Mouse (Mus musculus): ENCODE results near the gene Apba1.

Apba1 gene

GRCm38 (mm10) chr19:23930826-23931225 lies 172.1 kb downstream of the Apba1 start:
- DNase-seq (ENCODE audit: low spot score) = no peak

- DNase-seq (ENCODE audit: low spot score) = peak; percentile 8
Measured at GRCm38 (mm10) chr19:23941422-23941949, 182.8 kb downstream of the Apba1 start.

DNA sequence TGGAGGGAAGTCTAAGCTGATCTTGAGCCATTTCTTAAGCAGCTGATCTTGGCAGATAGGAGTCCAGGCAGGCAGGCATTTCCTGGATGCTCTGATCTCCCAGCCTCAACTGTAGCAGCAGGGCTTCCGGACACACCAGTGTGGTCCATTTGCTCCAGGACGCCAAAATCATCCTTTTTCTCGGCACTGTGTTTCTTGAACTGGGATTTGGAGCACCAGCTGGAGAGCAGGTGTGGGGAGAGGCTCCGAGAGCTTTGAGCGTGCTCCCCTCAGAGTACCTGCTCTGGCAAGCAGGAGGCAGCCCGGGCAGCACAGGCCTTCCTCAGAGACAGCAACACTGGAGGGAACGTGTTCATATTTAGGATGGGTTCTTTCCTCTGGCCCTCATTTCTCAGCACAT lies 184.2 kb downstream of the Apba1 start:
- no peak for DNase-seq (ENCODE audit: low spot score)

- no peak for DNase-seq (ENCODE audit: low spot score)
Measured at GRCm38 (mm10) chr19:23946026-23946685, 187.5 kb downstream of the Apba1 start.

DNA sequence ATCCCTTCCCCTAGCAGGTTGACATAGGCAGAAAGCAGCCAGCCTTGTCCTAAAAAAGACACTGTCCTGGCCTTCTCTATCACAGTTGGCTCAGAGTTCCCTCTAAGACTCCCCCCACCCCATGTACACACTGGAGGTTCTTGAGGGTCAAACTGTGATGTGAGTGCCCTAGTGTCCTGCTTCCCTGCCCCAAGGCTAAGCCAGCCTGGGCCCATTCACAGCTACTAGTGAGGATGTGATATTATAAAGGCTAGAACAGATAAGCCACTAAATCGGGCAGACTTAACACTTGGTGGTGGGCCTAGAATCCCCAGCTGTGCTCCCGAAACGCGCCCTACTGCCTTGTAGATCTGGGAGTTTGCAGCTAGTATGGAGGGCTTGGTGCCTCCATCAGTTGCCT lies 188.1 kb downstream of the Apba1 start:
- no peak for DNase-seq (ENCODE audit: low spot score)

- no peak for DNase-seq (ENCODE audit: low spot score)
Measured at GRCm38 (mm10) chr19:23947871-23948270, 189.2 kb downstream of the Apba1 start.

GRCm38 (mm10) chr19:23948301-23949000 lies 189.8 kb downstream of the Apba1 start:
- DNase-seq (ENCODE audit: low spot score) = peak; percentile 13

- DNase-seq (ENCODE audit: low spot score) = no peak
Measured at GRCm38 (mm10) chr19:23955461-23955860, 196.8 kb downstream of the Apba1 start.

- peak; percentile 24 for DNase-seq (ENCODE audit: low spot score)
Measured at GRCm38 (mm10) chr19:23956299-23956975, 197.8 kb downstream of the Apba1 start.

DNA sequence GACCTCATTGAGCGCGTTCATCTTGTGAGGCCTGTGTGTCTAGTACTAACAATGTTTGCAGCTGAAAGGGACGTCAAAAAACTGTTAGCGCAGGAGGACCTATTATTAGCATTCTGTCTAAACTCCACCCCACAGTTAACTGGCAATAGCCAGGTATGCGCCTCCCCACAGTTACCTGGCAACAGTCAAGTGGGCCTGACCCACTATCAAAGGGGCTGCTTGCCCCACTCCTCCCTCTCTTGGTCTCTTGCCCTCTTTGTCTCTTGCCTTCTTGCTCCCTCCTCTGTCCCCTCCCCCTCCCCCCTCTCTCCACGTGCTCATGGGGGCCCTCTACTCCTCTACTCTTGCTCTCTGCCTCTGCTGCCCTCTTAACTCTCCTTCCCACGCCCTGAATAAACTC lies 198.9 kb downstream of the Apba1 start:
- DNase-seq (ENCODE audit: low spot score) = no peak

DNA sequence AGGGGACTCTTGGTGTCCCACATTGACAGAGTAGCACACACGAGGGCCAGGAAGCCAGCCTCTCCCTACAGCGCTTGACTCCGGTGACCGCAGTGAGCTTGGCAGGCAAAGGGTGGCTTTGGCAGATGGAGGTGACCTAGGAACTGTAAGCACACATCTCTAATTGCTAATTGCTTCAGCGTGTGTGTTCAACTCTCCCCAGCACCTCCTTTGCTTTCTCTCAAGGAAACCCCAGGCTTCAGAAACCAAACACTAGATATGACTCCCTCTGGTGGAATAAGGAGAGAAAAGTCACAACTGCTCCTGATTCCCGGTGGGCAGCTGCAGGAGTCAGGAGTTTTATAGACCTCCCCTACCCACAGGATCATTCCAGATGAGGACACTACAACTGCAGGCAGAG lies 200.2 kb downstream of the Apba1 start:
- DNase-seq (ENCODE audit: low spot score) = peak; percentile 73

DNA sequence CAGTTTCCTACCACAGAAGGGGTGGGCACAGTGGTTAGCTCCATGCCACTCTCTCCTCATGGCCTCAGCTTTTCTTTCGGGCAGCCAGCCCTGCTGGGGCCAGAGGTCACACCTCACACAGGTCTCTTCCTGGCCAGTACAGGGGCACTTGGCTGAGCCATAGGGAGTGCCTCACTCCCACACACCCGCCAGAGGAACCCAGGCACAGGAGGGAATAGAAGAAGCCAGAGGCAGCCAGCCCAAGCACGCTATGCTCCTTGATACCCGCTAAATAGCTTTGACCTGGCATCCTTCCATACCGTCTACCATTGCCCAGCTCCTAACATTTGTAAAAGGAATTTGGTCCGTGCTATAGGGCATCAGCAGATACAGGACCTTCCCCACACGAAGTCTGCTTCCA lies 201.2 kb downstream of the Apba1 start:
- DNase-seq (ENCODE audit: low spot score) = no peak

GRCm38 (mm10) chr19:23960275-23960674 lies 201.6 kb downstream of the Apba1 start:
- peak; percentile 27 for DNase-seq (ENCODE audit: low spot score)

DNA sequence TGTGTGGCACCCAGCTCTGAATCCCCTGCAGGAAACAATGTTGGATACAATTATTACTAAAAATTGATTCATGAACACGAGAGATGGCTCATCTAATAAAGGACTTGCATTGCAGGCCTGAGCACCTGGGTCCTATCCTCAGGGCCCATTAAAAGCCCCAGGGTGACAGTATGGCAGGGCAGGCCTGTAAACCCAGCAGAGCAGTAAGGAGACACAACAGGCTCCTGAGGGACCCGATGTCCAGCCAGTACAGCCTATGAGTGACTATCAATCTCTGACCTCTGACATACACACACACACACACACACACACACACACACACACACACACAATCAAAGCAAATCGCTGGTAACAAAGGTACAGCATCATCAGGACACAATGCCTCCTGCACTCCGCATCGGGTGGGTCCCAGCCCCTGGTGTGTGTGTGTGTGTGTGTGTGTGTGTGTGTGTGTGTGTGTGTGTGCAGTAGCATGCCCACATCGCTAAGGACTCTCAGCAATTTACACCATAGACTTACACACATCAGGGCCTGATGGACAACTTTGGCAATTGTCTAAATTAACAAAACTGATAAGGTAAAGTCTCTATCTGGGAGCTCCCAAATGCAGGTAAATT lies 202.3 kb downstream of the Apba1 start:
- no peak for DNase-seq (ENCODE audit: low spot score)

- DNase-seq (ENCODE audit: low spot score) = peak; percentile 80
Measured at GRCm38 (mm10) chr19:23961516-23961915, 202.8 kb downstream of the Apba1 start.

DNA sequence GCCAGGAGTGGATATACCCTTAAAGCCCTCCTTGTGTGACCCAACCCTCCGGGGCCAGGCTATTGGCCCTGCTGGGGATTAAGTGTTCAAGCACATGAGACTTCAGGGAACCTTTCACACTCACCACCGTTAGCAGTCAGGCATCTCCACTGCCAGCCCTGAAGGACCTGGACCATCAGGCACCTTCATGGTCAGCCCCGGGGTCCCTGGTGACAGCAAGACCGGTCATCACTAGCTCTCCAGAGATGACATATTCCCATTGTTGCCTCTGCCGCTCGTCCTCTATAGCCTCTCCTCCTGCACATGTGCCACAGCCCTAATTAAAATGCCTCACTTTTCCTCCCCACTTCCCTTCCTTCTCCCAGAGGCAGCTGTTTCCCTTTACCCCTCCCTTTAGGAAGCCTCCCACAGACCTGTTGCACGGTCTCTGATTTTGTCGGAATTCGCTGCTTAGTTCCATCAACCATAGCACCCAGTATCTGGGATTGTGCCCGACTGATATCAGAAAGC lies 205.8 kb downstream of the Apba1 start:
- DNase-seq (ENCODE audit: low spot score) = no peak

DNA sequence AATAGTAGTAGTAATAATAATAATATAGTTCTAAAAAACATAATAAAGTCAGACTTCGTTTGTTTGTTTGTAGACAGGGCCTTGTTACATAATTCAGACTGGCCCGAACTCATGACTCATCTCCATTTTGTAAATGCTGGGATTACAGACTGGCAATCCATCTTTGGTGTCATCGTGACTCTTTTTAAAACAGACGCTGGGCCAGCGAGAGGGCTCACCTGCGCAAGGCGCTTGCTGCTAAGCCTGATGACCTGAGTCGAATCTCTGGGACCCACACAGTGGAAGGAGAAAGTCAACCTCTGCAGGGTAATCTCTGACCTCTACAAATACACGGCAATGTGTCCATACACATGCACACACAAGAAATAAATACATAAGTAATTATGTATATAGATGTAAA lies 207.7 kb downstream of the Apba1 start:
- no peak for DNase-seq (ENCODE audit: low spot score)

DNA sequence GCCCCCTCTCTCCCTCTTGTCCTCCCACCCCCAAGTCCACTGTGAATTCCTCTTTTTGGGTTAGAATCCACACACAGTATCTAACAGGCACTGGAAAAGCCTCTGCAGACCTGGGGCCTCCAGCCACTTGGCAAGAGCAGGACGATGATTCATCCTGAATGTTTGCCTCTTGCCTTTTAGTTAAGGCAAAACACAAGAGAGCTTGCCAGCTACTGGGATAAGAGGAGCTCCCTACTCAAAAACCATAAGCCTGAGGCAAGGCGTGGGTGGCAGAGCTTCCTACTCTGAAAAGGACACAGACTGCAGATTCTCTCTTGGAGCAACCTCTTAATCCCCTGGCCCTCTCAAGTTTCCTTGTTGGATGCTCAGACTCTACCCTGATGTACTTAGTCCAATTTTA lies 208.5 kb downstream of the Apba1 start:
- no peak for DNase-seq (ENCODE audit: low spot score)

DNA sequence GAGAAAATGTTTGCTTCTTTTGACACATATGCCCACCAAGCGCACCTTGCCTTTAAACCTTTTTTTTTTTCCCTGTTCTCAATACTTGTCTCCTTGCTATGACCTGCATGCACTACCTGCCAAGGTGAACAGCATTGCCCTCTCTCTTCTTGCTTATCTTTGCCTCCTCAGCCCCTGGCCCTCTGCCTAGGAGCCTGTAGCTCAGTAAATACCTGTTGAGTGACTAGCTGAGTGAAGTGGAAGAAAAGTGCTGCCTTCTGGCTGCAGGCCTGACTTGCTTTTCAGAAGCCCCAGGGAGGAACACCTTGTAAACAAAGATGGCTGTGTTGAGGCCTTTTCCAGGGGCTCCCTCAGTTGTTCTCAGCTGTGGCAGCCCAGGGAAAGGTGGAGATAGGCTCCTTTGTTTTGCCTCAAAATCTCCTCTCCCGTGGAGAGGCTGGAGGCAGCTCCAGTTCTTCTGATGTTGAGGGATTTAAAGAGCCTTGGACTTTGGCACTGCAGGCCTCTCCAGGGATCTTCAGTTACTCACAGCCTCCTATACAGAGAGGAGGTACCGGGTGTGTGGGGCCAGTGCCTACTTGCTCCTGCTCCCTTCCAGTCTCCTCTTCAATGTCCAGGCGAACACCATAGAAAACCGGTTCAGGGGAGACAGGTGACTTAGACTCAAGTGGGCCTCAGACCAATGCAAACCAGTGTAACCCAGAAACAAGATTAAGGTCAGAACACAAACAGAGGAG lies 209.6 kb downstream of the Apba1 start:
- DNase-seq (ENCODE audit: low spot score) = no peak

DNA sequence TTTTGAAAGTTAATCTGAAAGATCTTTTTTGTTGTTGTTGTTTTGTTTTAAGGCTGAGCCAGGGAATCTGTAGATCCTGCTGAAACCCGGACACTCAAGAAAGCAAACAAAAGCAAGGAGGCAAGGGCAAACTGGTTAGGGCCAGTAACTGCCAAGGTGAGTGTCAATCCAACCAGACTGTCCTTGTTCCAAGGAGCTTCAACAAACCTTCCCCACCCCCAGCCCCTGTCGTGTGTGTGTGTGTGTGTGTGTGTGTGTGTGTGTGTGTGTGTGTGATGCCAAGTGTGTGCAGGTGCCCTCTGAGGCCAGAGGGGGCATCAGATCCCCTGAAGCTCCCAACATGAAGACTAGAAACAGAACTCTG lies 210.2 kb downstream of the Apba1 start:
- no peak for DNase-seq (ENCODE audit: low spot score)

DNA sequence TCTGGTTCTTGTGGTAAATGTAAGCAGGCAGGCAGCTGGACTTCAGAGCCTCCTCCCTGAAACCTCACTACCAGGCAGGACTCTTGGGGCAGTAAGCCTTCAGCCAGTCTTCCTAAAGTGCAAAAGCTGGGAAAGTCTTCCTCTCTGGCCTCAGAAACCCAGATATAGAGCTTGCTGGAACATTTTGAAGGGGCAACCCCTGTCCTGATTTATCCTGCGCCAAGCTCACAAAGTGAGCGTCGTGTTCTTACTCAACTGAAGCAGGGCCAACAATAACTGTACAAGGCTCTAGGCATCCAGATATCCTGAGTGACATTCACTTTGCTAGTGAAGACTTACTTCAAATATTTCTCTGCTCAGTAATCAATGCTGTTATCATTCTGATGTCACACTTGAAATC lies 211.7 kb downstream of the Apba1 start:
- no peak for DNase-seq (ENCODE audit: low spot score)

- no peak for DNase-seq (ENCODE audit: low spot score)
Measured at GRCm38 (mm10) chr19:23971391-23971790, 212.7 kb downstream of the Apba1 start.

Measured in embryo, embryonic 10.5 days (tissue).